Mouse (Mus musculus): Measurements from ENCODE around the gene Gm49416. TPM values are rescaled to one million over a fixed set of nuclear protein-coding genes. Genes with fewer than 3 reads are reported as not detected.

Gm49416 gene
- polyA plus RNA-seq (2012; rRNA removed): not detected in 2 replicates

GRCm38 (mm10) chr19:8888511-8889385, at the start of gene Gm49416, which contains the start of gene 1810009A15Rik:
Gene Gm49416 (plus strand): TSS chr19:8888926.
Gene 1810009A15Rik (plus strand): TSS chr19:8888853.

GRCm38 (mm10) chr19:8839103-8839907, 49.4 kb upstream of the Gm49416 start, which contains the start of gene Gng3:
Gene Gng3 (minus strand): TSS chr19:8839194.

GRCm38 (mm10) chr19:8850402-8850901, 38.3 kb upstream of the Gm49416 start, which contains the start of gene Lrrn4cl:
Gene Lrrn4cl (plus strand): TSS chr19:8850768.

GRCm38 (mm10) chr19:8871267-8872186, 17.2 kb upstream of the Gm49416 start, which contains the start of gene Ubxn1:
Gene Ubxn1 (plus strand): TSS chr19:8871496.

DNA sequence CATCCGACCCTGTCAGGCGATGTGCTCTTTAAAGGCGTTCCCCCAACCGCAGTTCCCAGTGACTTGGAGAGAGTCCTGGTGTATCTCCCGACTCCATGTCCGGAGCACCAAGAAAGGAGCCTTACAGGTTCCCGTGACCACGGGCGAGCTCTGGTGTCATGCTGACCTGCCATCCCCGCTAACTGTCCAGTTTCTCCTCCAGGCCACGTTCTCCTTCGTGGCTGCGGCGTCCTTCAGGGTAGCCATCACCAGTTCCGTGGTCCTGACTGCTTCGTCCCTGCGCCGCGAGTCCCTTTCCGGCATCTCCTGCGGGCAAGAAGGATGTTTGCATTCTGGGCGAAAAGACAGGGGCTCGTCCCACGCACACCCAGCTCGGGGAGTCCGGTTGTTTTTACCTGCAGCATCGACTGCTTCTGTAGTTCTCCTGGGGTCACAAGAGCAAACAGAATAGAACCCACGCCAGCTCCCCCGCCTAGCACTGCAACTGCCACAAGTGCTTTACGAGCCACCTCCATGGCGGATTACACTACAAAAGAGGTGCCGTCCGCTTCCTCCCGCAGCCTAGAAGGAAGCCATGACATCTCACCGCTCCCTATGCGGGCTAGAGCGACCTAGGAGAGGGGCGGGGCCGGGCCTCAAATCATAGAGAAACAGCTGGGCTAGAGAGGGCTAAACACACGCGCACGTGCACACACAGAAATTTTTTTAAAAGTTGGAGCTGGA, 8.3 kb upstream of the Gm49416 start, which contains the start of gene Uqcc3:
Uqcc3 (minus strand) TSS at position 613 of the 723 bp plus-strand sequence.

DNA sequence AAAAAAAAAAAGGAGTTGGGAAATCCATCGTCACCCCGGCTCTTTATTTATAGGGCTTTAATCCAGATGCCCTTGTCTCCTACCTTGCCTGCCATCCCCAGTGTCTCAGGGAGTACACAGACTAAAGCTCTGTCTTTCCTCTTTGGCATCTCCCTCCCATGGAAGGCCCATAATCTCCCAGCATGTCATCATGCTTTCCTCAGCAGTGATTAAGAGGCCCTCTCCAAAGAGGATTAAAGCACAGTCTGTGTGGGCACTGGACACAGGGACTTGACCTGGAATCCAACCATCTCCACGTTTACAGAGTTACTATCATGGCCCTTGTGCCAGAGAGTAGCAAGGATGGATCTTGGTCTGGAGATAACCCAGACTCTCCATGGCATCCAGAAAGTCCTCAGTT, 5.1 kb upstream of the Gm49416 start, which contains the start of the genes Lbhd1 and Gm49403:
Lbhd1 (plus strand) TSS at position 117 of the 400 bp plus-strand sequence.
Gm49403 (plus strand) TSS at position 315 of the 400 bp plus-strand sequence.

GRCm38 (mm10) chr19:8892829-8893766, 4.4 kb downstream of the Gm49416 start, which contains the start of gene Ints5:
Gene Ints5 (plus strand): TSS chr19:8893005.

GRCm38 (mm10) chr19:8897865-8898495, 9.3 kb downstream of the Gm49416 start, which contains the start of gene Ganab:
Gene Ganab (plus strand): TSS chr19:8898071.

DNA sequence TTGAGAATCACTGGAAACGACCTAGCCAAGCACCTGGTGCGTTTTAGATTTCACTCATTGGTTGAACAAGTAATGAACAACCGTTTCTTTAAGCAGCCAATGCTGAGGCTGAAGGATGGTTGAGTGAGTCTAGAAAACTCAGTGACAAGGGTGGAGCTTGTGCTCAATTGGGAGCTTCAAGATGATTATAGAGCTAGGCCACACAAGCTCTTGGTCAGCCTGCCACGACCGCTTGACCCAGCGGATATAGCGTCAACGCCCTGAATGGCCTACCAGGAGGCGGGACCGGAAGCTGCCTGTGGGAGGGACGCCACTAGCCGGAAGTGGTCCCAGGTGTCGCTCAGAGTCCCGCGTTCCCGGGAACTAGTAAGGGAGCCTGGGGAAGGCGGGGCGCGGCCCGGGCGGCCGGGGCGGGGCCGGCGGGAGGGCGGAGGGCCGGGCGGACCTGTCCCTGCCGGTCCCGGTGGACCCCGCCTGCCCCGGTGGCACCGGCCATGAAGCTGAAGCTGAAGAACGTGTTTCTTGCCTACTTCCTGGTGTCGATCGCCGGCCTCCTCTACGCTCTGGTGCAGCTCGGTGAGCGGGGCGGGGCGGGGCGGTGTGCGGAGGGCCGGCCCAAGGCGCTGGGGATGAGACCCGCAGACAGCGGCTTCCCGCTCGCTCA, 31.5 kb downstream of the Gm49416 start, which contains the start of gene B3gat3:
B3gat3 (plus strand) TSS at position 302 of the 664 bp plus-strand sequence.

DNA sequence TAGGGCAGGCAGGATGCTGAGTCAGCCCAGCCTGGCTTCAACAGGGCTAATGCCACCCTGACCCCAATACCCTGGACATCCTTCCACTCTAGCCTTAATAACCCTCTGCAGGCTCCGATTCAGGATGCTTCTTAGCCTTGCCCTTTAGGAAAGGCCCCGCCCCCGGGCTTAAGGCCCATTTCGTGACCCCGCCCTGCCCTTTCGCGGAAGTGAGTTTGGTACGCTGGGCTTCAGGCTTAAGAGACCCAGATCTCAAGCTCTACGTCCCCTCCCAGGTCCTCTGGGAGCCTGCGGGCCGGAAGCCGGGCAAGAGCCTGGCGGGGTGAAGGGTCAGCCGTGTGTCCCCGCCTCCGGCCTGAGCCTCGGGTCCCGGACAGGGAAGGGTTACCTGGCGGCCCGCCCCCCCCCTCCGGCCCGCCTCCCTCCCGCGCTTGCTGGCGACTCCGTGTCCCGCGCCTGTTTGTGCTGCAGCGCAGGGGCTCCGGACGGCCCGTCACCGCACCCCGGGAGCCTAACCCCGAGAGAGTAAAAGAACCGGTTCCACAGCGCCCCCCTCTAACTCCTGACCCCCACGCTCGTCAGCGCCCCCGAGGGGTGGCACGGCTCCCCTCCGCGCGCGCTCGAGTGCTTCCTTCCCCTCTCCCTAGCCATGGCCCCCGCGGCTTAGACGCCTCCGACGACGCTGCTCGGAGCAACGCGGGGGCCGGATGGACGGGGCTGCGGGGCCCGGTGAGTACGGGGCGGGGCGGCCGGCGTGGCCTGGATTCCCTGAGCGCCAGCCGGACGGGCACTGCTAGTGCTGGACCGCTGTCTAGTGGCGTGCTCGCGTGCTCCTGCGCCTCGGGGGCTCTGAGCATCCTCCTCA, 40.7 kb downstream of the Gm49416 start, which contains the start of the genes Rom1 and Eml3:
Rom1 (minus strand) TSS at position 133 of the 865 bp plus-strand sequence.
Eml3 (plus strand) TSS at position 329 of the 865 bp plus-strand sequence.

DNA sequence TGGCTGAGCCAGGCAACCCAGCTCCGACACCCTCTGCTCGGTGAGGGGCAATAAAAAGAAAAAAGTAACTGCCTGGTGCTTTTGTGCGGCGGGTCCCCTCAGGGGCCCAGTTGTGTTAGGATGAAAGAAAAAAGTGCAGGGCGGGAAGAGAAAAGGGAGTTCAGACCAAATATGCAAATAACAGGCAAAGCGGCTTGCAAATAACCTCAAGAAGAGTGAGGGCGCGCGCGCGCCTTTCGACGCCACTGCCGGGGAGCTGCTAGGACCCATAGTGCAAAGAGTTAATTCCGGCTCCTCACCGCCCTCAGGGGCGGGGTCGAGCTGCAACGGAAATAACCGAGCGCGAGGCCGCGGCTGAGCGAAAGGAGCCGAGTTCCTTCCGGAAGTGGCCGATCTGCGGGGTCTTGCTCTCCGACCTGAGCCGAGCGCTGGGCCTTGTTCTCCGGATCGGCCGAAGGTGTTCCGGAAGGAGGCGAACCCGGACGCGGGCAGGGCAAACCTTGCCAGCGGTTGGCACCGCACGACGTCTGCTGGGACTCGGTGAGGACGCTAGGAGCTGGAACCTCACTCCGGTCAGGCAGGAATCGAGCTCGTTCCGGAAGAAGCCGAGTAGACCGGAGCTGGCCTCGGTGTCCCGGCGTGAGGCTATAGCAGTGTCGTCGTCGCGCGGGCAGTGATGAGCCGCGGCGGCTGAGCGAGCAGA, 52.9 kb downstream of the Gm49416 start, which contains the start of gene Mta2:
Mta2 (plus strand) TSS at position 361 of the 703 bp plus-strand sequence.

Other genes with a start within 250 kb of the Gm49416 start
- gene Chrm1, start 225.1 kb upstream of the Gm49416 start, polyA plus RNA-seq (2012; rRNA removed): 8.6 and 12.4 TPM in 2 replicates
- gene Slc3a2, start 165.6 kb upstream of the Gm49416 start, polyA plus RNA-seq (2012; rRNA removed): 77.3 and 84.0 TPM in 2 replicates
- gene Wdr74, start 153.1 kb upstream of the Gm49416 start, polyA plus RNA-seq (2012; rRNA removed): 23.1 and 24.6 TPM in 2 replicates
- not detected in 2 replicates for gene 1700092M07Rik, start 148.2 kb upstream of the Gm49416 start, polyA plus RNA-seq (2012; rRNA removed)
- gene Stx5a, start 147.5 kb upstream of the Gm49416 start, polyA plus RNA-seq (2012; rRNA removed): 76.8 and 84.3 TPM in 2 replicates
- gene Nxf1, start 131.9 kb upstream of the Gm49416 start, polyA plus RNA-seq (2012; rRNA removed): 46.2 and 48.5 TPM in 2 replicates
- gene Tmem223, start 117.9 kb upstream of the Gm49416 start, polyA plus RNA-seq (2012; rRNA removed): 138 and 175 TPM in 2 replicates
- 72.7 and 126 TPM in 2 replicates for gene Tmem179b, start 114.5 kb upstream of the Gm49416 start, polyA plus RNA-seq (2012; rRNA removed)
- 9.5 and 9.9 TPM in 2 replicates for gene Taf6l, start 102.5 kb upstream of the Gm49416 start, polyA plus RNA-seq (2012; rRNA removed)
- 17.4 and 20.0 TPM in 2 replicates for gene Polr2g, start 90.3 kb upstream of the Gm49416 start, polyA plus RNA-seq (2012; rRNA removed)
- gene Zbtb3, start 86.4 kb upstream of the Gm49416 start, polyA plus RNA-seq (2012; rRNA removed): 1.6 and 1.9 TPM in 2 replicates
- gene Ttc9c, start 69.6 kb upstream of the Gm49416 start, polyA plus RNA-seq (2012; rRNA removed): 9.8 and 12.1 TPM in 2 replicates
- gene Hnrnpul2, start 68.9 kb upstream of the Gm49416 start, polyA plus RNA-seq (2012; rRNA removed): 23.2 and 24.4 TPM in 2 replicates
- 2.4 and 6.1 TPM in 2 replicates for gene AC129217.1, start 59.2 kb upstream of the Gm49416 start, polyA plus RNA-seq (2012; rRNA removed)
- gene Bscl2, start 51.5 kb upstream of the Gm49416 start, polyA plus RNA-seq (2012; rRNA removed): 125 and 157 TPM in 2 replicates
- gene Gng3, start 49.7 kb upstream of the Gm49416 start, polyA plus RNA-seq (2012; rRNA removed): 2.1 and 2.8 TPM in 2 replicates
- 1.5 and 3.0 TPM in 2 replicates for gene Lrrn4cl, start 38.2 kb upstream of the Gm49416 start, polyA plus RNA-seq (2012; rRNA removed)
- gene Ubxn1, start 17.4 kb upstream of the Gm49416 start, polyA plus RNA-seq (2012; rRNA removed): 113 and 124 TPM in 2 replicates
- 24.9 and 27.0 TPM in 2 replicates for gene Uqcc3, start 8.0 kb upstream of the Gm49416 start, polyA plus RNA-seq (2012; rRNA removed)
- 0.76 and 1.1 TPM in 2 replicates for gene Lbhd1, start 5.2 kb upstream of the Gm49416 start, polyA plus RNA-seq (2012; rRNA removed)
- not detected in 2 replicates for gene Gm49403, start 5.0 kb upstream of the Gm49416 start, polyA plus RNA-seq (2012; rRNA removed)
- gene 1810009A15Rik, start 73 bp upstream of the Gm49416 start, polyA plus RNA-seq (2012; rRNA removed): 9.0 and 12.8 TPM in 2 replicates
- 24.4 and 26.7 TPM in 2 replicates for gene Ints5, start 4.1 kb downstream of the Gm49416 start, polyA plus RNA-seq (2012; rRNA removed)
- gene Ganab, start 9.1 kb downstream of the Gm49416 start, polyA plus RNA-seq (2012; rRNA removed): 94.0 and 114 TPM in 2 replicates
- gene B3gat3, start 31.4 kb downstream of the Gm49416 start, polyA plus RNA-seq (2012; rRNA removed): 114 and 123 TPM in 2 replicates
- 11.4 and 12.6 TPM in 2 replicates for gene Rom1, start 40.4 kb downstream of the Gm49416 start, polyA plus RNA-seq (2012; rRNA removed)
- gene Eml3, start 40.6 kb downstream of the Gm49416 start, polyA plus RNA-seq (2012; rRNA removed): 34.6 and 42.8 TPM in 2 replicates
- gene Mta2, start 52.9 kb downstream of the Gm49416 start, polyA plus RNA-seq (2012; rRNA removed): 17.1 and 24.9 TPM in 2 replicates
- gene Tut1, start 64.9 kb downstream of the Gm49416 start, polyA plus RNA-seq (2012; rRNA removed): 14.7 and 16.6 TPM in 2 replicates
- gene Eef1g, start 78.1 kb downstream of the Gm49416 start, polyA plus RNA-seq (2012; rRNA removed): 172 and 210 TPM in 2 replicates
- gene Ahnak, start 100.4 kb downstream of the Gm49416 start, polyA plus RNA-seq (2012; rRNA removed): 26.2 and 29.7 TPM in 2 replicates
- gene Scgb1a1, start 199.0 kb downstream of the Gm49416 start, polyA plus RNA-seq (2012; rRNA removed): 1.9 and 2.4 TPM in 2 replicates
- gene Asrgl1, start 246.7 kb downstream of the Gm49416 start, polyA plus RNA-seq (2012; rRNA removed): 0.64 and 2.4 TPM in 2 replicates

Data from colon, adult 2 months (tissue).